Mouse (Mus musculus) hindbrain, embryonic 11.5 days (tissue): ENCODE data around the gene Ufsp2. TPM values are rescaled to one million over a fixed set of nuclear protein-coding genes. Genes with fewer than 3 reads are reported as not detected.
A peak's percentile ranks its signal among the peaks of the same experiment; 100 is the strongest.

ENCODE experiments used
- ATAC-seq: fragments of 200-750 bp; cut with Nextera tagmentation; 2 replicates; pipeline ENCODE4 v1.8.0; 2017; ENCODE audit warnings: mild to moderate bottlenecking, moderate TSS enrichment, moderate library complexity; ENCODE audit not compliant: low FRiP score
- DNase-seq: peaks from one replicate; pipeline ENCODE4 v3.0.0-alpha.2; 2015; ENCODE audit warnings: low spot score
- H3K27ac ChIP-seq: fragments of 300-500 bp; sonication (generic); 2 replicates; pipeline ENCODE4 v1.5.1; 2014; ENCODE audit warnings: mild to moderate bottlenecking, low read depth, low read length
- H3K27me3 ChIP-seq: fragments of 300-500 bp; sonication (generic); 2 replicates; pipeline ENCODE4 v1.6.1; 2014; ENCODE audit warnings: mild to moderate bottlenecking, low read length, moderate library complexity, mixed read lengths; ENCODE audit not compliant: control insufficient read depth, insufficient read depth
- H3K36me3 ChIP-seq: fragments of 300-500 bp; sonication (generic); 2 replicates; pipeline ENCODE4 v1.6.1; 2014; ENCODE audit warnings: mild to moderate bottlenecking, low read length, moderate library complexity, mixed read lengths; ENCODE audit not compliant: control insufficient read depth, insufficient read depth
- H3K4me1 ChIP-seq: fragments of 300-500 bp; sonication (generic); replicated peaks from 2 replicates; pipeline ENCODE4 v1.6.1; 2014; ENCODE audit warnings: low read length, mixed read lengths; ENCODE audit not compliant: control insufficient read depth, insufficient read depth
- H3K4me2 ChIP-seq: fragments of 300-500 bp; sonication (generic); replicated peaks from 2 replicates; pipeline ENCODE4 v1.6.1; 2014; ENCODE audit warnings: mild to moderate bottlenecking, low read depth, low read length
- H3K4me3 ChIP-seq: fragments of 300-500 bp; sonication (generic); 2 replicates; pipeline ENCODE4 v1.5.1; 2014; ENCODE audit warnings: low read depth, low read length
- H3K9ac ChIP-seq: fragments of 300-500 bp; sonication (generic); 2 replicates; pipeline ENCODE4 v1.6.1; 2014; ENCODE audit warnings: low read depth, low read length
- H3K9me3 ChIP-seq: fragments of 300-500 bp; sonication (generic); 2 replicates; pipeline ENCODE4 v1.6.1; 2016; ENCODE audit warnings: low read length; ENCODE audit not compliant: control insufficient read depth
- WGBS: fragments of 180-500 bp; shearing (Covaris S2); extraction: QIAGEN DNeasy Blood & Tissue Kit; methylation state at CpG from one replicate; pipeline ENCODE4 v1.1.7; 2014; 5-methylcytosine and 5-hydroxymethylcytosine counted together
- polyA plus RNA-seq: library from polyadenylated mRNA; unstranded; fragments of >200 nt; fragmentation: Nextera tagmentation; extraction: Ambion mirVana; gene quantifications from 2 replicates; pipeline ENCODE4 v1.2.1, GENCODE M21; 2014

The Ufsp2 gene
- polyA plus RNA-seq, 1 experiment from 2014 or later, result 54.1 TPM

DNA sequence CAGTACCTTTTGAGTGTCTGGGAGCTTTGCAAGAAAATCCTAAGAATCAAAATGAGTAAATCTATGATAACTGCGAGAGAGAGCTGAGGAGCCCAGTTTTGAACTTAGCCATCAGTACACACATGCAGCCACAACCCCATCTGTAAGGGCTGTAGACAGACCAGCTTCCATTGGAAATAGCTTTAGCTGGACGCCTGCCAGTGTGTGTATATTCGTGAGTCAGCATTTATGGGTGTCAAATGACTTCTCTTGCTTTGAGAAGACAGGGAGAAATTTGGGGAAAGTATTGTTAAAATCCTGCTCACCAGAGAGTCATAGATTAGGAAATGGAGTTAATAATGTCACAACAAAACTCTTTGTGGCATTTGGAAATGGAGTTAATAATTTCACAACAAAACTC, 11.3 kb downstream of the Ufsp2 start:
- H3K9ac ChIP-seq, result no peak overlapping the region
- H3K27me3 ChIP-seq, result no peaks in the 10 kb centered on the region
- no peaks in the 10 kb centered on the region for H3K36me3 ChIP-seq
- 91% methylated on average over 3 of the region's 3 CpGs for WGBS
- H3K27ac ChIP-seq, result no peak overlapping the region
- no peaks in the 10 kb centered on the region for H3K9me3 ChIP-seq
- DNase-seq (no peak), ATAC-seq (no peak)
- H3K4me2 ChIP-seq, result no peak overlapping the region
- no peak overlapping the region for H3K4me3 ChIP-seq
- no peaks in the 10 kb centered on the region for H3K4me1 ChIP-seq

- H3K4me2 ChIP-seq, result no peak overlapping the region
- H3K4me1 ChIP-seq, result no peaks in the 10 kb centered on the region
- no peak overlapping the region for H3K27ac ChIP-seq
- H3K9ac ChIP-seq, result no peak overlapping the region
- no peak overlapping the region for H3K4me3 ChIP-seq
- H3K36me3 ChIP-seq, result no peaks in the 10 kb centered on the region
- DNase-seq (no peak), ATAC-seq (no peak)
- 74% methylated on average over 2 of the region's 2 CpGs for WGBS
- H3K9me3 ChIP-seq, result no peaks in the 10 kb centered on the region
- no peaks in the 10 kb centered on the region for H3K27me3 ChIP-seq
Measured at GRCm38 (mm10) chr8:45988189-45988588, 12.9 kb downstream of the Ufsp2 start.

DNA sequence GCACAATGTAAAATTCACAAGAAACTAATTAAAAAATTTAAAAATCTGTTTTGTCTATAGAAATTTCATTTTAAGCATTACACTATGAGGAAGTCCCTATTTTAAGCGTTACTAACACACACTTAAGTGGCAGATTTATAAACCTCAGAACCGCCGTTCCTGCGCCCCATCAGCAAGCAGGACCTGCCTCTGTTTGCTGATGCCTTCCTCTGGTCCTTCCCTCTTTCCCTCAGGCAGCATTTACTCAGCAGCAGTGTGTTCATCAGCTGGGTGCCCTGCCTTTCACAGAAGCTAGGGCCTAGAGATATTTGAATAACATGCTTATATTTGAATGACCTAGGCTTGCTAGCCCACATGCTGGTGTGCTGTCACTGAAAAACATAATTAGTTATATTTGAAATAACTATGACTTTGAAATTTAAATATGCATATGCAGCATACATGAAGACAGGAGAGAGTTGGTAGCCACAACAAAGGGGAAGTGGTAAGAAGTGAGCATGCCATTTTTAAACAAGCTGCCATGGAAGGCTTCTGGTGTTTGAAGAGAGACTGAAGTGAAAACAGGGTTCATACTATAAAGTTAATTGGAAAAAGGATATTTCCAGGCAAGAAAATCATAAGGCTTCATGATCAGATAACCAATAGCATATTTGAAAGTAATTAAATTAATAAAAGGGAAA, 15.4 kb downstream of the Ufsp2 start:
- Histone ChIP-seq H3K27ac (no peak overlapping the region), H3K27me3 (no peaks in the 10 kb centered on the region), H3K9me3 (no peaks in the 10 kb centered on the region), H3K4me1 (no peaks in the 10 kb centered on the region), H3K4me2 (no peak overlapping the region), H3K36me3 (0 out of 2 replicates have a peak, but pooled peaks cover 2% of the 10 kb centered on the region), H3K4me3 (no peak overlapping the region), H3K9ac (no peak overlapping the region)
- no peak for DNase-seq
- 97% methylated on average over 4 of the region's 4 CpGs for WGBS
- ATAC-seq, result no peak

DNA sequence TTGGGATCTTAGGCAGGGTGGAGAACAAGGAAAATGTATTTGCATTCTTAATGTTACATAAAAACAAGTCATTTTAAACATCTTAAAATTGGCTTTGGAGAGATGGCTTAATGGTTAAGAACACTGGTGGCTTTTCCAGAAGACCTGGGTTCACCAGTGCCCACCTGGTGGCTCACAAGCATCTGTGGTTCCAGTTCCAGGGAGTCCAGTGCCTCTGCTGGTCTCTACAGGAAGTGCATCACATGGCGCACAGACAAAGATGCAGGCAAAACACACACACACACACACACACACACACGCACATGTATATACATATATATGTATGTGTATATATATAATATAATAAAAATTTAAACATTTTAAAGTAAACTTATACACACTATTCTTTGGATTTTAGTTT, 18.8 kb downstream of the Ufsp2 start:
- Histone ChIP-seq H3K9me3 (no peaks in the 10 kb centered on the region), H3K27me3 (no peaks in the 10 kb centered on the region), H3K4me3 (no peak overlapping the region), H3K4me1 (no peaks in the 10 kb centered on the region), H3K4me2 (no peak overlapping the region), H3K27ac (no peak overlapping the region), H3K9ac (no peak overlapping the region), H3K36me3 (0 out of 2 replicates have a peak, but pooled peaks cover 2% of the 10 kb centered on the region)
- no peak for ATAC-seq
- peak; percentile 27 for DNase-seq
- 100% methylated on average over 2 of the region's 2 CpGs for WGBS

DNA sequence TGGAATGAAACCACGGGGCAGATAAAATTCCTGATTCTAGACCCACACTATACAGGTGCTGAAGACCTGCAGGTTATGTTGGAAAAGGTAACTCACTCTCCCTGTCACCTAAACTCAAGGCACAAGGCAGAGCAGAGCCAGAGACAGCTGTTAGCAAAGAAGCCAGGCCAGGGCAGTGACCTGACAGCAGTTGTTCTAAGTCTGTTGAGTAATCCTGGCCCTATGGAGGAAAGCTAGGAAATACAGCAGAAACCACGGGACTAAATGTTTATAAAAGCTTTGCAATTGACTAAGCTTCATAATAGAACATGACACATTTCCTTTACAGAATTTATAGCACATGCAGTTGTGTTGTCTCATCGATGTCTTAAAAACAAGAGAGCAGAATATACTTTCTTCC, 20.2 kb downstream of the Ufsp2 start:
- ATAC-seq, result no peak
- WGBS, result 89% methylated on average over 3 of the region's 3 CpGs

DNA sequence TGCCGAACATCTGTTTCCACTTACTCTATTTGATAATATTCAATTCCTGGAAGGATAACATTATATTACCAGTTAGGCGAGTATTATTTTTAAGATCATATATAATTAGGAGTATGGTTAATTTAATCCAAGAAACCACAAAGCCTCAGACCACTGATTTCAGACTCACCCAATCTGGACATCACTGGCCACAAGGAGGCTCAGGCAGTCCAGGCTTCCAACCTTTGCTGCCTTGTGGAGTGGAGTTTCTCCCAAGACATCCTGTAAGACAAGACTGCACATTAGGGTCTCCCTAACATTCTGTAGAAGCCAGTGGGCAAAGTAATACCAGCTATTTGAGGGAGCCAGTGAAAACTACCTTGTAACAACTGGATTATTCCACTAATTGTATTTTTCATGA, 22.9 kb downstream of the Ufsp2 start:
- 93% methylated on average over 2 of the region's 2 CpGs for WGBS
- Histone ChIP-seq H3K4me3 (no peak overlapping the region), H3K4me1 (no peaks in the 10 kb centered on the region), H3K4me2 (no peak overlapping the region), H3K9me3 (no peaks in the 10 kb centered on the region), H3K27me3 (no peaks in the 10 kb centered on the region), H3K27ac (no peak overlapping the region), H3K36me3 (0 out of 2 replicates have a peak, but pooled peaks cover 2% of the 10 kb centered on the region), H3K9ac (no peak overlapping the region)
- no peak for DNase-seq
- no peak for ATAC-seq

More for the DNA sequence above, 20.2 kb downstream of the Ufsp2 start:
- H3K27me3 ChIP-seq, result no peaks in the 10 kb centered on the region
- H3K4me3 ChIP-seq, result no peak overlapping the region
- H3K4me2 ChIP-seq, result no peak overlapping the region
- H3K27ac ChIP-seq, result no peak overlapping the region
- 0 out of 2 replicates have a peak, but pooled peaks cover 2% of the 10 kb centered on the region for H3K36me3 ChIP-seq
- H3K9ac ChIP-seq, result no peak overlapping the region
- H3K9me3 ChIP-seq, result no peaks in the 10 kb centered on the region
- no peaks in the 10 kb centered on the region for H3K4me1 ChIP-seq
- no peak for DNase-seq

GRCm38 (mm10) chr8:45999138-45999783, 23.9 kb downstream of the Ufsp2 start, which contains the start of gene Lrp2bp:
Gene Lrp2bp, plus strand, starts transcription at chr8:45999303.
- peak within 1 kb of the TSS; percentile 47 for H3K4me3 ChIP-seq
- peak within 1 kb of the TSS; percentile 96 for H3K27ac ChIP-seq
- 0 out of 2 replicates have a peak, but pooled peaks cover 2% of the 10 kb centered on the region for H3K36me3 ChIP-seq
- peak within 1 kb of the TSS; percentile 82 for H3K4me2 ChIP-seq
- H3K9ac ChIP-seq, result peak within 1 kb of the TSS; percentile 87
- no peaks in the 10 kb centered on the region for H3K27me3 ChIP-seq
- ATAC-seq (no peak), DNase-seq (no peak)
- no peaks in the 10 kb centered on the region for H3K9me3 ChIP-seq
- WGBS, result 4% methylated on average over 22 of the region's 22 CpGs
- no peaks in the 10 kb centered on the region for H3K4me1 ChIP-seq

- H3K36me3 ChIP-seq, result 0 out of 2 replicates have a peak, but pooled peaks cover 2% of the 10 kb centered on the region
- peak; percentile 99 for DNase-seq
- peak overlapping the region; percentile 87 for H3K9ac ChIP-seq
- peak; percentile 99 for ATAC-seq
- peak overlapping the region; percentile 82 for H3K4me2 ChIP-seq
- H3K27ac ChIP-seq, result peak overlapping the region; percentile 96
- H3K9me3 ChIP-seq, result no peaks in the 10 kb centered on the region
- H3K4me1 ChIP-seq, result no peaks in the 10 kb centered on the region
- H3K4me3 ChIP-seq, result peak overlapping the region; percentile 47
- 9% methylated on average over 52 of the region's 55 CpGs for WGBS
- no peaks in the 10 kb centered on the region for H3K27me3 ChIP-seq
Measured at GRCm38 (mm10) chr8:45999784-46000705, 24.7 kb downstream of the Ufsp2 start.
